Mouse (Mus musculus) T-helper 17 cell (primary cell): ENCODE data around the gene Rnaset2a.
"Not testable (repeated sequence)": the region's sequence is repeated elsewhere in the genome, so short reads cannot be mapped to it uniquely, and the experiment has no call there.

Experiments
- in situ Hi-C, 2 experiments: fragments of 300-600 bp; cut with MboI, MseI; formaldehyde crosslinking; loops; 1 replicate in 1 of 2; 2 replicates in 1 of 2; pipeline ENCODE4 v1.15.1; 2025; ENCODE audit warnings: high pct_unique_total_duplicates in 2 of 2

Rnaset2a gene

DNA sequence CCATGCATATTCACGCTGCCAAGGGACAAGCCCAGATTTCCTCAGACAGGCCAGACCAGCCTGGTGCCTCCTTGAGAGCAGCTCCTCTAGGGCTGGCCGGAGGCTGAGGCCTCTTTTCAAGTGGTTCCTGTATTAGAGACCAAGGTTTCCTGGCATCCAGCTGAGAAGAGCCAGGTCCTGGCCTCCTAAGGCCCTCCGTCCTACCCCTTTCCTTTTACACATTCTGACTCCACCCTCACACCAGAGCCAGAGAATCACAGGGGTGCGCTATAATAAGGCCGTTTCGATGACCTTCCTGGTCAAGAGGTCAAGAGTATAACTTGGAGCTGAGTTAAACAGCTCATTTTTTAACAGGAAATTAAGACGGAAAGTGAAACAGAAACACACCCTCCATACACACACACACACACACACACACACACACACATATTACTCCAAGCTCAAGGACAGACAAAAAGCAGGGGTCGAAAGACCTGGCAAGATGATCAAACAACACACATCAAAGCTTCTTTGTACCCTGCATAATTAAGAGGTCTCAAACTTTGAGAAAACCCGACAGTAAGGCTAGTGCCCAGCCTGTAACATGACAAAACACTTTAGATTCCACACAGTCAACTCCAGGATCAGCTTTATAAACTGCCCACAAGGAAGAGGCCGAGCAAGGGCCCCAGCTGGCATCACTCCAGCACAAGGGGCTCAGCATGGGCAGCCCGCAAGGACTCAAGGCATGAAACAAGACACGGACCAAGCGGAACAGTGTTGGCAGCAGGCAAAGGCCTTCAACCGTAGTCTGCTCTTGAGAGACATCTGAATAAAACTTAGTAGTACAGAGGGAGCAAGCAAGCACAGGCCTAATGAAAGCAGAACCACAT, 3.9 kb downstream of the Rnaset2a start:
- in situ Hi-C loops: not testable (repeated sequence)

DNA sequence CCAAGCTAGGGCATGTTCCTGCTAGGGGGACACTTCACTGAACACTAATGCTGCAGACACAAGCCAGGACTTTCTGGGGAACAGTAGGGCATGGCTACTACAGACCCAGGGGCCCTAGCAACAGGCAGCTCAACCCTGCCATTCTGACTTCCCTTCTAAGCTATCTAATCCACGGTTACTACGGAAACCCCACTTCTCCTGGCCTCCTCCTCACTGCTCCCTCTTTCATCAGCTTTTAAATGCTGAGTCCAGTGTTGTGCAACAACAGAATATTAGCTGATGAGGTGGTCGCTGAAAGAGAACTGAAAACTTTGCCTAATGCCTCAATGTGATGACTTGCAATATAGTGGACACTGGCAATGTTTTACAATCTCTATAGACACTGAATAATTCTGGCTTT, 7.7 kb downstream of the Rnaset2a start:
- in situ Hi-C loops: not testable (repeated sequence)

DNA sequence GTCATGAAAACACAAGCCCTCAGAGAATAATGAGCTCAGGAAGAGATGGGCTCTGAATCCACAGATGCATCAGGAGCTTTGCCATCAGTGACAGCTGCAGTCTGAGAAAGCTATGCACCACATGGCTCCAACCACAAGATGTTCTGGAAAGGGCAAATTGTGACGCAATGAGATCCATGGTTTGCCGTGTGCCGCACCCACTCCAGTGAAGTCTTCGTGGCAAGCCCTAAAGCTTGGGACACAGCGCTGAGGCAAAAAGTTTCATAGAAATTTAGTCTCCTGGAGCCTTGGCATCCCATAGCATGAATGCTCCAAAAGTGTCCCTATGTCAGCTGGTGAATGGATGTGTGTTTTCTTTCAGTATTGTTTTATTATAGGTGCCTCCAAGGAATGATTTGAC, 9.8 kb downstream of the Rnaset2a start:
- in situ Hi-C loops: not testable (repeated sequence)

DNA sequence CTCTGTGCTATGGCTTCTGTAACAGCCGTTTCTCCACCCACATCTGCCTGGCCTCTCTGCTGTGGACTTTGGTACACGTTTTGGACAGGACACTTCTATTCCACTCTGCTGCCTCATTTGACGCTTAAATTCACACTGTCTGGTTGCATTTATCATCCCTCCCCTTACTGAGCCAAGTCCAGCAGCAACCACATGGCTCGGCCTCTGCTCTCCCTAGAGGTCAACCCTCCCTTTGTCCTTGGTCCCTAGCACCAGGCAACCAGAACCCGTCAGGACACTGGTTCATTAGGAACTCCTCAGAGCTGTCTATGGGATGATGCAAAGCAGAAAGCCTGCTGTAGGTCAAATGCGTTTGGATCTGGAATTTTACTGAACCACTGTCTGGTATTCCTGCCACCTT, 17.0 kb downstream of the Rnaset2a start:
- in situ Hi-C loops: loop anchor here (5.0 kb wide), 1 partner anchor 1134 kb away; no protein-coding TSS in a partner anchor

DNA sequence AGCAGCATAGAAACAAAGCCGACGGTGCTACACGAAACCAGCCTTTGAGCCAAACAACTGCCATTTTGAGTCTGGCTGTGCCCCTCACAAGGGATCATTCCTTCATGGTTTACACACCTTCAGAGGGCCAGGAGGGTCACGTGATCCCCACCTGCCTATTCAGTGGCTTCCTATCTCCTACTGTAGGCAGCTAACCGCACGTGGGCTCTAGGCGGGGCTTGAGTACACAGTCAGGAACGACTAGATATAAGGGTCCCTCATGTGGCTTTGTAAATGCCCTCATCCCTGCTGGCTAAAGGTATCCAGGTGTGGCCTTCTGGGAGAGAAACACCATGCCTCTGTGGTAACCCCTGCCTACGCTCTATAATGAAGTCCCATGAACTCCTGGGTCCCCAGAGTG, 18.3 kb downstream of the Rnaset2a start:
- in situ Hi-C loops: not testable (repeated sequence)

DNA sequence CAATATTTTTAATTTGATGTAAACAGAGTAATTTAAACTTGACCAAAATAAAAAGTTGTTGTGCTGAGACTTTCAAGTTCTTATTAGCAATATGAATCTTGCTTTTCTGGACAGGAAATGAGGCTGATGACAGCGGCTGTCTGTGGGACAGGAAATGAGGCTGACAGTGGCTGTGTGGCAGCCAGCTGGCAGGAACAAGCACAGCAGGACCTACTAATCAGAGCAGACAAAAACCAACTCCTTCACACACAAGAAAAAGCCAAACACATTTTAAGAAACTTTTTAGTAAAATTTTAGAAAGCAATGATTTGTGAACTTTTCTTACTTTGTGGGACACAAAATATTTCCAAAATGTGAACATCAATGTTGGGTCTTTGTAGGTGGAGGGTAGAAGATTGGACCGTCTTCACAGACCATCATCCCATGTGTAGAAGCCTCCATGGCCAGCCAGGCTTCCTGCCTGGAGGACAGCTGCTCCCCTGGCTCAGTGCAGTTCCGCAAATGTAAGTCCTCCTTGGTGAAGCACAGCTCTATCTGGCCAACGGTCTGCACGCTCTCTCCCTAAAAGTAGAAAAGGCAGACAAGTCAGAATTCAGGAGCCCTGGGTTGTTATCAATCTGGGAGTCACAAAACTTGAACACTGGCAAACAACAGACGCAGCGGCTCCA, 19.4 kb downstream of the Rnaset2a start:
- in situ Hi-C loops: not testable (repeated sequence)

DNA sequence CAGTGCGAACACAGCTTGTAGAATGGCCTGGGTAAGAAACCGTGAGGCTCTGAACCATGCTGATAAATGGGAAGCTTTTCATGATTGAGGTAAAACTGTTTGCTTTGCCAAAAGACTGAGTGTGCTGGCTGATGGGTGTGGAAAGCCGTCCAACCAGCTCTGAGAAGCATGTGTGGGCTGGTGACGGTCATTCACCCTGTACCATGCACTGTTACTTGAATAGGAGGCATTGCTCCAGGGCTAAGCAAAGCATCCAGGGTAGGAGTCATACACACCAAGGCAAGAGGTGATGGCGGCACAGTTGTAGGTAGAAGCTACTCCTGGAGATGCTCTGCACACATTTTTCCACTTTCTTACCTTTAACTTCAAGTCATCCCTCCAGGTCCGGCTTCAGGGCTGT, 23.3 kb downstream of the Rnaset2a start:
- in situ Hi-C loops: not testable (repeated sequence)

DNA sequence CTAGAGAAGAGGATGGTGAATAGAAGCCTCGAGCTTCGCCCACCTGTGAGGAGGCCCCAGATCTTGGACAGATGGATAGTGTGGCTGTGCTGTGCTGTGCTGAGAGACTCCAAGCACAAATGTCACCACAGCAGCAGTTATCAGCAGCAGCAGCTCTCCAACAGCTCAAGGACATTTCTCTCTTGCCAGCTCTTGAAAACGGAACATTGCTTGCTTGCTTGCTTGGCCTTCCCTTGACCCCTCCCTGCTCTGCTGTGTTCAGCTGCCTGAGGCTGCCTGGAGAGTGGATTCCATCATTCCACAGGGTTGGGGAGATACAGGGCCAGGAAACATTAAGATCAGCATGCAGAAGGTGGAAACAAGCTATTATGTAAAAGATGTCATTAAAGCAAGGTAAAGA, 24.9 kb downstream of the Rnaset2a start:
- in situ Hi-C loops: not testable (repeated sequence)

DNA sequence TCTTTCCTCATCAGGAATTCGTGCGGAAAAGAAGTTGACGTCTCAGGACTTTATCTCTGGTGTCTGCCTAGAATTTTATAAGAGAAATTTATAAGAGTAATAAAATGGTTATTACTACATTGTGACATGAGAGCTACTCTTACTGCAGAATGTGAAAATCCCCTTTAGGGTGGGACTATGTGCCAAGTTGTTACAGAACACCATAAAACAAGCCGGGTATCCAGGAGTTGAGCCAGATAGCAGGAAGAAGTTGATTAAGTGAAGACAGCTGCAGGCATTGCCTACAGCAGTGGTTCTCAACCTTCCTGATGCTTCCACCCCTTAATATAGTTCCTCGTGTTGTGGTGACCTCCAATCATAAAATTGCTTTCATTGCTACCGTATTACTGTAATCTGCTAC, 31.0 kb downstream of the Rnaset2a start:
- in situ Hi-C loops: loop anchor here in 1 of 2 experiments (5.0 kb wide), 1 partner anchor 1105 kb away; no protein-coding TSS in a partner anchor

DNA sequence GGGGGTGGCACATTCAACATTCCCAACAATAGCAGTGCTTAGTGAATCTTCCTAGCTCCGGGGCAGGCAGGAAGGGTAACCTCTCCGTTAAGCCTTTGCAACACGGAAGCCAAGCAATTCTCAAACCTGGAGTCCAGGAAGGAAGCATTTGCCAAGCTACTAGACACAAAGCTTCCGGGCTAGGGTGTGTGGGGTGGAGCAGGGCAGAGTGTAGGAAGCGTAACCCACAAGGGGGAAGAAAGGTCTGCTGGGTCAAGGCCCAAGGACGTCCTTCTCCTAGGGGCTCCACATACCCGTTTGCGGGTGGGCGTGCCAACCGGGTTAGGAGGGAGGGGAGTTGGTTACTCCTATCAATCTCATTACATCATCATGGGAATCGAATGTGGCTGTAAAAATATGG, 31.5 kb downstream of the Rnaset2a start:
- in situ Hi-C loops: loop anchor here in 1 of 2 experiments (5.0 kb wide), 1 partner anchor 1104 kb away; no protein-coding TSS in a partner anchor

DNA sequence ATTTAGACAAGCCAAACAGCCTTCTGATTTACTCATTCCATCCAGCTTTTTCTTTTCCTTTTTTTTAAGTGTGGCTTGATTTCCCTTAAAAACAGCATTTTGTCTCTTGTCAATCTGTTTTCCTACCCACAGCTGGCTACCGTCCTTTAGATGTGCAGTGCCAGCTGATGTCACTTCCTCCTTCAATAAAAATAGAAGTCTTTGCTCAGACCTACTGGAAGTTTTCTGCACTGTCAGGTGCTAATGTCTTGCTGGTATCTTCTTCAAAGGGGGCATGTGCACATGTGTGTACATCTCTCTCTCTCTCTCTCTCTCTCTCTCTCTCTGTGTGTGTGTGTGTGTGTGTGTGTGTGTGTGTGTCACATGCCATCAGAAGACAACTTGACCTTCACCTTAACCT, 35.7 kb downstream of the Rnaset2a start:
- in situ Hi-C loops: not testable (repeated sequence)

DNA sequence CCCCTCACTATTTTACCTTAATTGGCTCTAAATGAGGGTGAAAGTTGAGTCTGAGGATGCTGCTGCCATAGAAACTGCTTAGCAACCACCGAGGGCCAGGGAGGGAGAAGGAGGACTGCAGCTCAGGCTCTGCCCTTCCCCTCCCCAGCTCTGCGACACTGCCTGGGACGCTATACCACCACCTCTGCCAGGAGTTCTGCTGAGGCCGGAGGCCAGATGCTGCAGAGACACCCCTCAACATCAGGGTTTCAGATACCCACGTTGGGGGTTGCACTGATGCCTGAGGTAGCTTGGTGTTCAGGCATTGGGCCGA, 46.6 kb downstream of the Rnaset2a start:
- in situ Hi-C loops: not testable (repeated sequence)

DNA sequence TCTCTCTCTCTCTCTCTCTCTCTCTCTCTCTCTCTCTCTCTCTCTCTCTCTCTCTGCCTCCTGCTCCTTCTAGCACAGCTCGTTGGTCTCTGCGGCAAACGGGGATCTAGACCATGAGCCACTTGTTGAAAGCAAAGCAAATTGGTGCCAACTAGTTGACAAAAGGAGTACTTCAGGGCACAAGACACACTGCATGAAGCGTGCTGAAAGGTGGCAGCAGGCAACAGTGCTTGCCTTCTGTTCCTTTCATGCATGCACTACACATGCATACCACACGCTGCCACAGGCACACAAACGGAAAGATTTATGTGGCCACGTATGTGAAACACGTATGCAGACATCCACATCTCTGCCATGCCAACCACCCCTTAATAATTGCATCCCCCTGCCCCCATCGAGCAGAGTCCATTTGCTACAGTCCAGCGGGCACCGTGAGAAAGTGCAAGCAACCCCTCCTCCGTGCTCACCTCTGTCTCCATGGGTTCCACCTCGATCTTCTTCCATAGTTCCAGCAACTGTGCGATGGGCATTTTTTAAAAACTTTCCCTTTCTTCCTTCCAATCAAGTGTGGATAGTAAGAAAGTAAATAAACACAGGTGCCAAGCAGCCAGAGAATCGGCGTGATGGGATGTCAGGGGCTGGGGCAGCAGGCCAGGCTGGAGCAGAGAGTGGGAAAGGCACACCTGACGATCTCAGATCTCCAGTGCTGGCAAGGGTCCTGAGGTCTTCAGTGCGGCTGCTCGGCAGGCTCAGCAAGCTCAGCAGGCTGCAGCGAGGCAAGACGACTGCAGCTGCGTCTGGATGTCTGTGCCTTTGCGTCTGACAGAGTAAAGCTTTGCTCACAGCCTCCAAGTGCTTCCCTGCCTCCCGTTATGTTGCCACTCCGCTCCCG, 47.2 kb downstream of the Rnaset2a start:
- in situ Hi-C loops: not testable (repeated sequence)

DNA sequence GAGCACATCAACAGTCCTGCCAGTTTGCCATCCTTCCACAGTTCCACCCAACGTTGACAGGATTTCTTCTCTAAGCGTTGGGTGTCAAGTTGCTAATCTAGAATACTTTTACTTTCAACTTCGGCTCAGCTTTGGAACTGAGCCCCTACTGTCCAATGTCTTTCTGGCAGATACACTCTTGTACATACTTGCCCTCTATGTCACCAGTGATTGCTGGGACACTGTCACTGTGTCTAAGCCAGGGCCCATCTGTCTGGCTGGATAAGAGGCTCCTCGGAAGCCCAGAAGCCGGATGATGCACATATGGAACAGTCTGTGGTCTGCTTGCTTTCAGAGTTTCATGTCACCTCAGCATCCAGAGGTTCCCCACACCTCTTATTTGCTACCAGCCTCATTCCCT, 51.7 kb downstream of the Rnaset2a start:
- in situ Hi-C loops: loop anchor here in 1 of 2 experiments (10.0 kb wide), 1 partner anchor 1061 kb away; no protein-coding TSS in a partner anchor

DNA sequence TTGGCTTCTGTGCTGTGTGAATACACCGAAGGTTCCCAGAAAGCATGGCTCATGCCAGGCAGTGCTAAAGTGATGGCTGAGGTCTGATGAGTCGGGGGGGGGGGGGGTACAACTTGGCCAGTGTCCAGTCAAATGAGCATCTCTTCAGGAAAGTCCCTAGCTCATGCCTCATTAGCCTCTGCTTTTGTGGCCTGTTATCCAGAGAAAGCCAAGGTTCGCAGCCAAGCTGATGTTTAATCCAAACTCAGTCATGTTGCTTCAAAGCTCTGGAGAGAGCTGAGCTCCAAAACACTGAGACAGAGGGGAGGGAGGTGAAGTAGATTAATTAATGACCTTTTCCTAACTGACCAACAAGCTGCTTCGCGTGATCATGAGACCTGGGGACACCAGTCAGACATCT, 52.2 kb downstream of the Rnaset2a start:
- in situ Hi-C loops: loop anchor here in 1 of 2 experiments (10.0 kb wide), 1 partner anchor 1061 kb away; no protein-coding TSS in a partner anchor

DNA sequence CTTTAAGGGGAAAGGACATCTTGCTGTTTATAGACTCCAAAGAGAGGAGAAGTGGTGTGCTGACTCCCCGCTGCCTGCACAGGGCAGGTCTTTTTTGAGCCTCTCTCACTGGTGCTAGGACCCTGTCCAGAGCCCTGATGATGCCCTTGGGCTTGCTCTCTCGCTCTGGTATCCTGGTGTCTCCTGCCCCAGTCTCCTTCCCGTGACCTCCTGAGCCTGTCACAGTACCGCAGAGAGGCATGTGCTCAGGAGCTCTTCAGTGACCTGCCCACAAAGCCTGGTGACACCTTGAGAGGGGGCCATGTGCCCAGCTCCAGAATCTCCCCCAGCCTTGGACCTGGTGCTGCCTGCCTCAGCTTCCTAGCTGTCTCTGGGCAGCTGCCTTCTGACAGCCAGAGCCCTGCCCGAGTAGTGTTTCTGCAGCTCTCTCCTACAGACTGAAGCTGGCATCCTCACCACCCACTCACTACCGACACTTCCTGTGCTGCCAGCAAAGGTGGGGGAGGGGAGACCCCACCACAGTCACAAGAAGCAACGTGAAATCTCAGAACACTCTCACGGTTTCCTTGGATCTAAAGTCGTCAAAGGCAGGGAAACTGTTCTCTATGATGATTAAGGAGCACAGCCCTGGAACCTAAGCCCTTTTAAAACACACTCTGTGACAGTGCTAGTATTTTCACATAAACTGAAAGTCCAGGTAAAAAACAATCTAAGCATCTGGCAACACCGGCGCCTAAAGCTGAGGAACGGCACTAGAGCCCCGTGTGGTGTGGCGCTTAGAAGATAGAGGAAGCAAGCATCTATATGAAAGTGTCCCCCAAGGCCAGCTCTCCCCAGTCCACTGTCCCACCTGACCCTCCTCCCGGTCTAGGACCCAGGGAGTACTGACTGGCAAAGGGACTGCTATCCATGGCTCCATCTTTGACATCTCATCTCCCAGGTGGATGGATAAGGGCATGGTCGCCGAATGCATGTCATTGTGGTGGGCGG, 55.1 kb downstream of the Rnaset2a start:
- in situ Hi-C loops: loop anchor here in 1 of 2 experiments (10.0 kb wide), 1 partner anchor 1058 kb away; no protein-coding TSS in a partner anchor

DNA sequence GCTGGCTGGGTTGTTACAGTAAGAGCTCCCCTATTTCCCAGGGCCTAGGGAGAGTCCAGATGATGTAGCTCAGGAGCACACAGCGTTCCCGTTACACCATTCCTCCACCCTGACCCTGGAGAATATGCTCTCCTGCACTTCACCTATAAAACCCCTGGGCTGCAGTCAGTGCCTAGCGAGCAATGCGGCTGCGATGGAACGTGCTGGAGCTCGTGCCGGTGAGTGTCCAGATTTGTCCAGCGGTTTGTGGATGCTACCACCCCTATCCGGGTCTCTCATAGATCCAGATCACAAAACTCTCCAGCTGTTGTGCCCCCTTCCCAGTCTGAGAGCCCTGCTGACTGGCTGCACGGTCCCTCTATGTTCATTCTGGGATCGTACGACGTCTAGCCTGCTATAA, 56.6 kb downstream of the Rnaset2a start:
- in situ Hi-C loops: loop anchor here in 1 of 2 experiments (10.0 kb wide), 1 partner anchor 1057 kb away; no protein-coding TSS in a partner anchor

DNA sequence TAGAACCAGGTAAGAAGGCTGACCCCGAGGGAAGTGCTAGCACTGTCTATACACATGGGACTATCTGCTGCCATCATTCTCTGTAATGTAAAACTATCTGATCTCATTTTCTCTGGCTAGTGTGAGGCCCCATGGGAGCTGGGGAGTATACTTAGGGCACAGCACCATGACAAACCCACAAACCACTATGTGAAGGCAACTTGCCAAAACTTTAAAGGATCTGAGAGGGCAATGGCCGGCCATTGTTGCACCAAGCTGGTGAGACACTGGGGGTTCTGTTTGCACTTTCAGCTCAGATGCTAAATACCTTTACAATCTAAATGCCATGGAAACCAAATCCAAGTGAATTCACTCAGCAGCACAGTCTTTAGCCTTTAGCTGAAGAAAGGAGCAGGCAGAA, 78.0 kb downstream of the Rnaset2a start:
- in situ Hi-C loops: loop anchor here (5.0 kb wide), 1 partner anchor 1018 kb away; no protein-coding TSS in a partner anchor
